Mouse (Mus musculus) liver, embryonic 14.5 days (tissue): Measurements from ENCODE around the gene Spic.

Experiments used
- CTCF ChIP-seq: IDR thresholded peaks from 2 replicates; pipeline ENCODE4 v1.5.1; 2016; ENCODE audit warnings: antibody characterized with exemption, low read depth, control low read depth
- EP300 ChIP-seq: IDR thresholded peaks from 2 replicates; pipeline ENCODE4 v1.6.1; 2016; ENCODE audit warnings: antibody characterized with exemption, low read depth

- TF ChIP-seq CTCF (no peak), EP300 (no peak)
Measured at GRCm38 (mm10) chr10:88714744-88715143, 29.9 kb upstream of the Spic start.
